Mouse (Mus musculus) limb, embryonic 14.5 days (tissue): Measurements from ENCODE around the gene Smpd2. TPM values are rescaled to one million over a fixed set of nuclear protein-coding genes. Genes with fewer than 3 reads are reported as not detected.

Experiments used
- ATAC-seq: fragments of 200-750 bp; cut with Nextera tagmentation; 2 replicates; pipeline ENCODE4 v1.8.0; 2017; ENCODE audit warnings: low read depth, moderate number of reproducible peaks, moderate TSS enrichment; ENCODE audit not compliant: low FRiP score
- DNase-seq: peaks from one replicate; pipeline ENCODE4 v3.0.0-alpha.2; 2015; ENCODE audit warnings: low spot score
- H3K27ac ChIP-seq: fragments of 300-500 bp; sonication (generic); replicated peaks from 2 replicates; pipeline ENCODE4 v1.5.1; 2014; ENCODE audit warnings: low read depth, mild to moderate bottlenecking, low read length, moderate library complexity, mixed read lengths
- H3K27me3 ChIP-seq: fragments of 300-500 bp; sonication (generic); 2 replicates; pipeline ENCODE4 v1.6.1; 2014; ENCODE audit warnings: low read length, mixed read lengths; ENCODE audit not compliant: control insufficient read depth, insufficient read depth
- H3K36me3 ChIP-seq: fragments of 300-500 bp; sonication (generic); 2 replicates; pipeline ENCODE4 v1.6.1; 2014; ENCODE audit warnings: mild to moderate bottlenecking, low read length, moderate library complexity, mixed read lengths; ENCODE audit not compliant: control insufficient read depth, insufficient read depth
- H3K4me1 ChIP-seq: fragments of 300-500 bp; sonication (generic); 2 replicates; pipeline ENCODE4 v1.6.1; 2014; ENCODE audit warnings: antibody characterized with exemption, low read length, mixed read lengths; ENCODE audit not compliant: control insufficient read depth, insufficient read depth
- H3K4me2 ChIP-seq: fragments of 300-500 bp; sonication (generic); replicated peaks from 2 replicates; pipeline ENCODE4 v1.6.1; 2014; ENCODE audit warnings: low read depth, mild to moderate bottlenecking, low read length, moderate library complexity; ENCODE audit not compliant: severe bottlenecking
- H3K4me3 ChIP-seq: fragments of 300-500 bp; sonication (generic); replicated peaks from 2 replicates; pipeline ENCODE4 v1.5.1; 2014; ENCODE audit warnings: low read length
- H3K9ac ChIP-seq: fragments of 300-500 bp; sonication (generic); 2 replicates; pipeline ENCODE4 v1.6.1; 2014; ENCODE audit warnings: mild to moderate bottlenecking, low read depth, low read length, moderate library complexity; ENCODE audit not compliant: severe bottlenecking
- H3K9me3 ChIP-seq: fragments of 300-500 bp; sonication (generic); 2 replicates; pipeline ENCODE4 v1.6.1; 2016; ENCODE audit warnings: low read length; ENCODE audit not compliant: control insufficient read depth
- POLR2A ChIP-seq: fragments of 200-500 bp; IDR thresholded peaks from 2 replicates; pipeline ENCODE4 v1.8.0; 2012; ENCODE audit warnings: inconsistent platforms, mild to moderate bottlenecking, moderate library complexity, borderline replicate concordance; ENCODE audit not compliant: insufficient read depth, insufficient read length; ENCODE audit errors: extremely low read depth
- WGBS: fragments of 180-500 bp; shearing (Covaris S2); extraction: QIAGEN DNeasy Blood & Tissue Kit; methylation state at CpG from one replicate; pipeline ENCODE4 v1.1.7; 2014; 5-methylcytosine and 5-hydroxymethylcytosine counted together
- polyA plus RNA-seq, 2 experiments: library from polyadenylated mRNA; depleted of rRNA in 1 of 2; stranded (reverse) in 1 of 2; unstranded in 1 of 2; fragments of >200 nt; fragmentation: Nextera tagmentation in 1 of 2; extraction: Ambion mirVana in 1 of 2; gene quantifications; 2 replicates each; pipeline versions ENCODE4 v1.2.1 to v1.2.3; 2012 to 2014

Smpd2 gene
- polyA plus RNA-seq, 2 experiments: 46.2 to 75.2 TPM

DNA sequence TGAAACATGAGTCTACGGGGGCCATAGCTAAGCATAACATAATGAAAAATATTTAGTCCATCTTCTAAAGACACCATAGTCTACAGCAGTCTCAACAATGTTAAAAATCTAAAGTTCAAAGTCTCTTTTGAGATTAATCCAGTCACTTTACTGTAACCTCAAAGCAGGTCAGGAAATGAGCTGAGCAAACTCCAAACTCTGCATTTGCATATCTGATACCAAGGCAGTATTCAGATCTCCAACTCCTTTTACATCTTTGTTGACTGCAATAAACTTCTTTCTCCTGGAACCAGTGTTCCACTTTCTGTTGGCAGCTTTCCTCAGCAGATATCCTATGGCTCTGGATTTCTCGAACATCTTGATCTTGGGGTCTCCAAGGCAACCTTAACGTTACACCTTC is 19.5 kb downstream of the Smpd2 start:
- TF ChIP-seq POLR2A: no peak

DNA sequence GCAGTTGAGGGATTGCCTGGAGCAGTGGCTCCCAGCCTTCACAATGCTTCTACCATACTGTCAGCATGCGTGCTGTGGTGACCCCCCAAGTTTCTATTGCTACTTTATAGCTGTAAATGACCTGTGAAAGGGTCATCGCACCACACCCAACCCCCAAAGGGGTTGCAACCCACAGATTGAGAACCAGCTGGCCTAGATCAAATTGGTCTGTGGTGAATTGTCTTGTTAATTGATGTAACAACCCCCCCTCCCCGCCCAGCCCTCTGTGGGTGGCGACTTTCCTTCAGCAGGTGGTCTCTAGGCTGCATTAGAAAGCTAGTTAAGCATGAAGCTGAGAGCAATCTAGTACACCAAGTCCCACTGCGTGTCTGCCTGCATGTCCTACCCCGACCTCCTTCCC is 22.8 kb downstream of the Smpd2 start:
- Histone ChIP-seq H3K4me2 (no peak overlapping the region), H3K4me1 (no peaks in the 10 kb centered on the region), H3K4me3 (no peak overlapping the region), H3K9ac (no peak overlapping the region), H3K9me3 (no peaks in the 10 kb centered on the region), H3K27ac (no peak overlapping the region), H3K27me3 (no peaks in the 10 kb centered on the region), H3K36me3 (peaks cover 31% of the 10 kb centered on the region)
- WGBS: 35% methylated on average over 6 of the region's 6 CpGs
- DNase-seq (no peak), ATAC-seq (no peak)
- TF ChIP-seq POLR2A: no peak

More for the DNA sequence above, 19.5 kb downstream of the Smpd2 start:
- no peak overlapping the region for H3K9ac ChIP-seq
- 83% methylated on average over 3 of the region's 3 CpGs for WGBS
- no peak for ATAC-seq
- no peak overlapping the region for H3K27ac ChIP-seq
- peaks cover 9% of the 10 kb centered on the region; the same call in 1 of the 2 replicates for H3K36me3 ChIP-seq
- no peak overlapping the region for H3K4me2 ChIP-seq
- no peak overlapping the region for H3K4me3 ChIP-seq
- DNase-seq: no peak
- no peaks in the 10 kb centered on the region for H3K27me3 ChIP-seq
- peaks cover 11% of the 10 kb centered on the region for H3K4me1 ChIP-seq
- H3K9me3 ChIP-seq: no peaks in the 10 kb centered on the region

DNA sequence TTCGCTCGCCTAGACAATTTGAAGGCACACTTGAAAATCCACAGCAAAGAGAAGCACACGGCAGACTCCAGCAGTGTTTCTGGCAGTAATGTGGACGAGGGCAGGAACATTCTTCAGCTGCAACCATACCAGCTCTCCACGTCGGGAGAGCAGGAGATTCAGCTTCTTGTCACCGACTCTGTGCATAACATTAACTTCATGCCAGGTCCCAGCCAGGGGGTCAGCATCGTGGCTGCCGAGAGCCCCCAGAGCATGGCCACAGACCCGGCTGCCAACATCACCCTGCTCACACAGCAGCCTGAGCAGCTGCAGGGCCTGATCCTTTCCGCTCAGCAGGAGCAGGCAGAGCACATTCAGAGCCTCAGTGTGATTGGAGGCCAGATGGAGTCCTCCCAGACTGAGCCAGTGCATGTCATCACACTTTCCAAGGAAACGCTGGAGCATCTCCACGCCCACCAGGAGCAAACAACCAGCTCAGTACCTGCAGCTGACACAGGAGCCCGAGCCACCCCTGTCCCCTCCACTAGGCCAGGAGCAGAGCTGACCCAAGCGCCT is 25.7 kb downstream of the Smpd2 start:
- H3K4me2 ChIP-seq: no peak overlapping the region
- WGBS: 60% methylated on average over 15 of the region's 15 CpGs
- peaks cover 41% of the 10 kb centered on the region for H3K36me3 ChIP-seq

DNA sequence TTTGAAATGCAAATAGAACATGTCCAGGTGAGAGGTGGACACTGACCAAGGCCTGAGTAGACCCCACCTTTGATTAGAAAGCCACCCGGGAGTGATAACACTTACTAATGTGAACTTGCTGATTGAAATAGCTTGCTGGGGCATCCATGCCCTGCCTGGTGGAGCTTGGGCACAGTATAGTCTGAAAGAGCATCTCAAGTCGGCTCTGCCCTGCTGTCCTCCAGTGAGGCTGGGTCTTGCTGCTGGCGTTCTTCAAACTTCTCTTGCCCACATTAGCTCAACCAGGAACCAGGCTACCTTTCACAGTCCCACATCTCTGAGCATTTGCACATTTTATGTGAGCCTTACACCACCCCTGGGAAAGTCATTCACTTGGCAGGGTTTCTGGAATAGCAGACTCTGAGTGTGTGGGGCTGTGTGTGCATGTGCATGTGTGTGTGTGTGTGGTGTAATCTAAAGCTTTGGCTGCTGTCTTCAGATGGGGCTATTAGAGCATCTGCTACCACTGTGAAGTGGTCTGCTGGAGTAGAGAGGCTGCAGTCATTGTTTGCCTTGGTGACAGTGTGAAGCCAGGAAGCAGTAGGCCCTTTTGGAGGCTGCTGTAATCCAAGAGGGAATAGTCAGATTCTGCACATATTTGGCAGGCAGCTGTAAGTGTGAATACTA is 29.0 kb downstream of the Smpd2 start:
- peaks cover 56% of the 10 kb centered on the region for H3K36me3 ChIP-seq
- no peaks in the 10 kb centered on the region for H3K4me1 ChIP-seq
- no peak overlapping the region for H3K9ac ChIP-seq
- TF ChIP-seq POLR2A: no peak
- DNase-seq: no peak
- no peak overlapping the region for H3K4me3 ChIP-seq
- ATAC-seq: peak; percentile 34; the same call in 1 of the 2 replicates
- H3K9me3 ChIP-seq: no peaks in the 10 kb centered on the region
- H3K4me2 ChIP-seq: no peak overlapping the region
- H3K27ac ChIP-seq: no peak overlapping the region
- 80% methylated on average over 3 of the region's 3 CpGs for WGBS
- H3K27me3 ChIP-seq: no peaks in the 10 kb centered on the region

More for the DNA sequence above, 25.7 kb downstream of the Smpd2 start:
- ATAC-seq (no peak), DNase-seq (no peak)
- Histone ChIP-seq H3K4me3 (no peak overlapping the region), H3K4me1 (no peaks in the 10 kb centered on the region), H3K27me3 (no peaks in the 10 kb centered on the region), H3K27ac (no peak overlapping the region), H3K9ac (no peak overlapping the region), H3K9me3 (no peaks in the 10 kb centered on the region)
- TF ChIP-seq POLR2A: no peak

DNA sequence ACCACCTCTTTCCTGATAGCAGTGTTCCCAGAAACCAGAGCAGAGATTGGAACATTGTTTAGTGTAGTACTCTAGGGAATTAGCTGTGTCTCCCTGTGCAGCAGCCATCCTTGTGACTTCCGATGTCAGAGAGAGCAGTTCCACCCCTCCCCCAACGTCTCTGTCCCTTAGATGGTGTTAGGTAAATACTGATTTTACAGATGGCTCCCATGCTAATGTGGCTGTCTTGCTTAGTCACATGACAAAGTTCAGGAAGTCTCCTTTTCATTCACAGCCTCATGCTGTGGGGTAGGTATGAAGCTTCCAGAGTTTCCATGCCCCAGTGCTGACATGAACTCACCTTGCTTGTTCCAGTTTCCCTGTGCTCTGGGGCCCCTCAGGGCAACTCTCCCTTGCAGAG is 29.7 kb downstream of the Smpd2 start:
- 31% methylated on average over 2 of the region's 2 CpGs for WGBS
- TF ChIP-seq POLR2A: no peak

More for the DNA sequence above, 29.7 kb downstream of the Smpd2 start:
- Histone ChIP-seq H3K27ac (no peak overlapping the region), H3K9me3 (no peaks in the 10 kb centered on the region), H3K9ac (no peak overlapping the region), H3K4me2 (no peak overlapping the region), H3K27me3 (no peaks in the 10 kb centered on the region), H3K36me3 (peaks cover 58% of the 10 kb centered on the region), H3K4me1 (no peaks in the 10 kb centered on the region), H3K4me3 (no peak overlapping the region)
- no peak for DNase-seq
- no peak for ATAC-seq
